Mouse (Mus musculus) limb, embryonic 11.5 days (tissue): ENCODE results near the gene Doc2a. TPM values are rescaled to one million over a fixed set of nuclear protein-coding genes. Genes with fewer than 3 reads are reported as not detected.
A peak's percentile ranks its signal among the peaks of the same experiment; 100 is the strongest.

Source experiments
- ATAC-seq: fragments of 200-750 bp; cut with Nextera tagmentation; 2 replicates; pipeline ENCODE4 v1.8.0; 2017; ENCODE audit warnings: low read depth; ENCODE audit not compliant: insufficient number of reproducible peaks, low FRiP score, low TSS enrichment
- DNase-seq: peaks from one replicate; pipeline ENCODE4 v3.0.0-alpha.2; 2015; ENCODE audit warnings: low spot score
- H3K27ac ChIP-seq: fragments of 300-500 bp; sonication (generic); replicated peaks from 2 replicates; pipeline ENCODE4 v1.5.1; 2014; ENCODE audit warnings: low read depth, mild to moderate bottlenecking, low read length
- H3K27me3 ChIP-seq: fragments of 300-500 bp; sonication (generic); 2 replicates; pipeline ENCODE4 v1.6.1; 2014; ENCODE audit warnings: mild to moderate bottlenecking, low read length, mixed read lengths; ENCODE audit not compliant: control insufficient read depth, insufficient read depth
- H3K36me3 ChIP-seq: fragments of 300-500 bp; sonication (generic); 2 replicates; pipeline ENCODE4 v1.6.1; 2014; ENCODE audit warnings: mild to moderate bottlenecking, low read length, moderate library complexity, mixed read lengths; ENCODE audit not compliant: control insufficient read depth, insufficient read depth
- H3K4me1 ChIP-seq: fragments of 300-500 bp; sonication (generic); 2 replicates; pipeline ENCODE4 v1.6.1; 2014; ENCODE audit warnings: low read length, mixed read lengths; ENCODE audit not compliant: control insufficient read depth, insufficient read depth
- H3K4me2 ChIP-seq: fragments of 300-500 bp; sonication (generic); 2 replicates; pipeline ENCODE4 v1.6.1; 2014; ENCODE audit warnings: low read depth, mild to moderate bottlenecking, moderate library complexity; ENCODE audit not compliant: severe bottlenecking
- H3K4me3 ChIP-seq: fragments of 300-500 bp; sonication (generic); 2 replicates; pipeline ENCODE4 v1.5.1; 2014; ENCODE audit warnings: low read depth, low read length
- H3K9ac ChIP-seq: fragments of 300-500 bp; sonication (generic); 2 replicates; pipeline ENCODE4 v1.6.1; 2014; ENCODE audit warnings: mild to moderate bottlenecking, low read length
- H3K9me3 ChIP-seq: fragments of 300-500 bp; sonication (generic); 2 replicates; pipeline ENCODE4 v1.6.1; 2016; ENCODE audit warnings: low read length; ENCODE audit not compliant: control insufficient read depth
- WGBS: fragments of 180-500 bp; shearing (Covaris S2); extraction: QIAGEN DNeasy Blood & Tissue Kit; methylation state at CpG from one replicate; pipeline ENCODE4 v1.1.7; 2014; 5-methylcytosine and 5-hydroxymethylcytosine counted together
- polyA plus RNA-seq: library from polyadenylated mRNA; unstranded; fragments of >200 nt; fragmentation: Nextera tagmentation; extraction: Ambion mirVana; gene quantifications from 2 replicates; pipeline ENCODE4 v1.2.1, GENCODE M21; 2014

Gene Doc2a
- polyA plus RNA-seq, 1 experiment from 2014 or later, result 1.5 TPM

- ATAC-seq (no peak), DNase-seq (no peak)
- Histone ChIP-seq H3K27ac (no peak overlapping the region), H3K4me3 (no peak overlapping the region), H3K36me3 (peaks cover 2% of the 10 kb centered on the region; the same call in 1 of the 2 replicates), H3K4me1 (peaks cover 13% of the 10 kb centered on the region), H3K9me3 (no peaks in the 10 kb centered on the region), H3K27me3 (no peaks in the 10 kb centered on the region), H3K4me2 (no peak overlapping the region), H3K9ac (no peak overlapping the region)
- 90% methylated on average over 6 of the region's 6 CpGs for WGBS
These were observed 44.0 kb upstream of the Doc2a start for GRCm38 (mm10) chr7:126803181-126803580.

GRCm38 (mm10) chr7:126803751-126804150, 43.5 kb upstream of the Doc2a start:
- Histone ChIP-seq H3K4me1 (peaks cover 15% of the 10 kb centered on the region), H3K36me3 (peaks cover 2% of the 10 kb centered on the region; the same call in 1 of the 2 replicates), H3K4me3 (no peak overlapping the region), H3K27me3 (no peaks in the 10 kb centered on the region), H3K9me3 (no peaks in the 10 kb centered on the region), H3K4me2 (no peak overlapping the region), H3K27ac (no peak overlapping the region), H3K9ac (no peak overlapping the region)
- DNase-seq, result no peak
- no peak for ATAC-seq

- 93% methylated on average over 6 of the region's 6 CpGs for WGBS
- DNase-seq (no peak), ATAC-seq (no peak)
- Histone ChIP-seq H3K9ac (no peak overlapping the region), H3K27me3 (no peaks in the 10 kb centered on the region), H3K9me3 (no peaks in the 10 kb centered on the region), H3K36me3 (no peaks in the 10 kb centered on the region; the same call in 1 of the 2 replicates), H3K27ac (no peak overlapping the region), H3K4me1 (peaks cover 7% of the 10 kb centered on the region), H3K4me3 (no peak overlapping the region), H3K4me2 (no peak overlapping the region)
These were observed 40.3 kb upstream of the Doc2a start for GRCm38 (mm10) chr7:126806956-126807355.

- Histone ChIP-seq H3K36me3 (no peaks in the 10 kb centered on the region; the same call in 1 of the 2 replicates), H3K4me3 (no peak overlapping the region; the same call in 1 of the 2 replicates), H3K27ac (no peak overlapping the region), H3K9me3 (no peaks in the 10 kb centered on the region), H3K27me3 (no peaks in the 10 kb centered on the region), H3K4me2 (peak overlapping the region; percentile 87), H3K4me1 (peaks cover 7% of the 10 kb centered on the region), H3K9ac (peak overlapping the region; percentile 83; the same call in 1 of the 2 replicates)
- DNase-seq (no peak), ATAC-seq (no peak)
- 76% methylated on average over 4 of the region's 4 CpGs for WGBS
These were observed 39.8 kb upstream of the Doc2a start for GRCm38 (mm10) chr7:126807405-126807804.

GRCm38 (mm10) chr7:126808703-126809455, 38.3 kb upstream of the Doc2a start:
- H3K4me2 ChIP-seq, result peak overlapping the region; percentile 87
- peak; percentile 91 for ATAC-seq

GRCm38 (mm10) chr7:126809723-126810369, 37.4 kb upstream of the Doc2a start:
- Histone ChIP-seq H3K9me3 (no peaks in the 10 kb centered on the region), H3K4me2 (peak overlapping the region; percentile 87; the same call in 1 of the 2 replicates), H3K9ac (no peak overlapping the region), H3K36me3 (no peaks in the 10 kb centered on the region), H3K27ac (no peak overlapping the region), H3K4me3 (no peak overlapping the region; the same call in 1 of the 2 replicates), H3K4me1 (peaks cover 7% of the 10 kb centered on the region), H3K27me3 (no peaks in the 10 kb centered on the region)
- DNase-seq, result no peak
- no peak for ATAC-seq
- WGBS, result 51% methylated on average over 5 of the region's 5 CpGs

More at GRCm38 (mm10) chr7:126808703-126809455, 38.3 kb upstream of the Doc2a start:
- Histone ChIP-seq H3K9ac (peak overlapping the region; percentile 83), H3K4me1 (peaks cover 7% of the 10 kb centered on the region), H3K4me3 (peak overlapping the region; percentile 72), H3K9me3 (no peaks in the 10 kb centered on the region), H3K27me3 (no peaks in the 10 kb centered on the region), H3K36me3 (no peaks in the 10 kb centered on the region), H3K27ac (peak overlapping the region; percentile 59; the same call in 1 of the 2 replicates)
- peak; percentile 90 for DNase-seq
- WGBS, result under 1% methylated on average over 43 of the region's 43 CpGs

GRCm38 (mm10) chr7:126815726-126816222, 31.4 kb upstream of the Doc2a start:
- Histone ChIP-seq H3K4me1 (no peaks in the 10 kb centered on the region), H3K4me3 (no peak overlapping the region), H3K9ac (no peak overlapping the region), H3K36me3 (no peaks in the 10 kb centered on the region), H3K27ac (no peak overlapping the region), H3K4me2 (no peak overlapping the region), H3K27me3 (no peaks in the 10 kb centered on the region), H3K9me3 (no peaks in the 10 kb centered on the region)
- no peak for ATAC-seq
- DNase-seq, result no peak
- 75% methylated on average over 8 of the region's 8 CpGs for WGBS

GRCm38 (mm10) chr7:126816494-126816893, 30.7 kb upstream of the Doc2a start:
- ATAC-seq, result no peak
- 88% methylated on average over 8 of the region's 8 CpGs for WGBS
- Histone ChIP-seq H3K27ac (no peak overlapping the region), H3K36me3 (no peaks in the 10 kb centered on the region), H3K9ac (no peak overlapping the region), H3K4me2 (no peak overlapping the region), H3K9me3 (no peaks in the 10 kb centered on the region), H3K4me3 (no peak overlapping the region), H3K27me3 (no peaks in the 10 kb centered on the region), H3K4me1 (no peaks in the 10 kb centered on the region)
- DNase-seq, result no peak
